Mouse (Mus musculus) layer of hippocampus, adult 9-10 months (tissue): ENCODE results near the gene Slc25a21.

ENCODE experiments used
- DNase-seq: peaks from one replicate; pipeline ENCODE4 v3.0.0; 2022; ENCODE audit warnings: low spot score

The Slc25a21 gene

DNA sequence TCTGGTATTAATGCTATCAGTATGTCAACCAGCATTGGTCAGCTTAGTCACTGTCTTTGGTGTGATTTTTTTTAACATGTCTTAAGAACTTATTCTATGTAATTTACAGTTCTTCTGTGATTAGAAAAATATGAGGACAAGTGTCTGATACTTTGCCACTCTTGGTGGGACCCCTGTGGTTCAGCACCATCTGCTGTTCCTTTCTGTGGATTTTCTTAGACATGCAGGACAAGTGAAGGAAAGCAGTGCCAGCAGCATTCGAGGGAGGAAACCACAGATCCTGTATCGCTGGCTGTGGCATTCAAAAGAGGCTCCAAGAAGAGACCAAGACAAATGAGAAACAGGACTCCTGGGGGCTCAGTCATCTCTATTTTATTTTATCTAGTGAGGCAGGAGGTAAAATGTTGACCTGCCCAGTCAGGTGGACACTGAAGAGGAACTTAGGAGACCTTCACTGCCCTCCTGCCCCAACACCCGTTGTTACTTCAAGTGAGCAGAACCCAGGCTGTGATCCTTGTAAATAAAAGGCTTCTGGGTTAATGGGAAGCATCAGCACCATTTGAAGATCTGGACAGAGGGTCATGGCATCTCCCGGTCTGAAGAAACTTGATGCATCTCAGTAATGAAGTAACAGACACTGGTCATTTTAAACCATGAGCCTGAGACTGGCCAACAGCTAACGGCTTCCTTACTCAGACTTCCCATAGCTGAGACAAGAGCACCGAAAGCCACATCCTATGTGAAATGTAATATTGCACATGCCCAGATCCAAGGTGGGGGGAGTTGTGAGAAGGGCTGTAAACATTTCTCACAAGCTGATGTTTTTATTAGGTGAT is 306.2 kb downstream of the Slc25a21 start:
- no peak for DNase-seq

DNA sequence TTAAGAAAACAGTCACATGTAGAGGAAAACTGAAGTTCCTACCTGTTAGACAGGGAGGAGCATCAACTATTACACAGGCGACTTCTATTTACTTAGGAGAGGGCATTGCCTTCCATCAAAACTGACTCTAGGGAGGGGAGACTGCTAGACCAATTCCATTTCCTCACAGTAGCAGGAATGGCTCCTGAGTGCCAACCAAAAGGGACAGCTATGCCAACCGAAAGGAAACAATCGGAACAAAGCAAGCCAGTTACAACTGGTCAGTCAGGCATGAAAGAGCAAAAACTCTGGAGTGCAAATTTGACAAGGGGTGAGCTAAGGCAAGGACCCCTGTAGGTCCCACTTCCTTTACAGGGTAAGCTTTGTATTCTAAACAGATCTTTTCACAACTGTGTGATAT is 319.5 kb downstream of the Slc25a21 start:
- DNase-seq: no peak

DNA sequence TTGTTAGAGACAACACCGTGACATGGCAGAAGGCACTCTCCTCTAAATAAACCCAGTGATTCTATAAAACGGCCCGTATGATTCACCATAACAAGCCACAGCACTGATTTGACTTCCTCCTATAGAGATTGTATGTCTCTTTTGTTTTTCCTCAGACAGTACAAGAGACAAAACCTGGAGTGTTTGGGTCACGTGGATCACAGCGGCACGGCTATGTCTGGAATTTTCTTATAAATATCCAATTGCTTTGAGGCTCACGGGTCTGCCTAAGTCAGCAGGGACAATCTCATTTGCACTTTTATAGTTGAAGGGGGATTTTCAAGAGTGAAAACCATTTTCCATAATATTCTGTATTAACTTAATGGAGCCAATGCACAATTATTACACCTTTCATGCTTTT is 320.7 kb downstream of the Slc25a21 start:
- DNase-seq: no peak

GRCm38 (mm10) chr12:56873204-56873603 is 324.1 kb downstream of the Slc25a21 start:
- DNase-seq: no peak

DNA sequence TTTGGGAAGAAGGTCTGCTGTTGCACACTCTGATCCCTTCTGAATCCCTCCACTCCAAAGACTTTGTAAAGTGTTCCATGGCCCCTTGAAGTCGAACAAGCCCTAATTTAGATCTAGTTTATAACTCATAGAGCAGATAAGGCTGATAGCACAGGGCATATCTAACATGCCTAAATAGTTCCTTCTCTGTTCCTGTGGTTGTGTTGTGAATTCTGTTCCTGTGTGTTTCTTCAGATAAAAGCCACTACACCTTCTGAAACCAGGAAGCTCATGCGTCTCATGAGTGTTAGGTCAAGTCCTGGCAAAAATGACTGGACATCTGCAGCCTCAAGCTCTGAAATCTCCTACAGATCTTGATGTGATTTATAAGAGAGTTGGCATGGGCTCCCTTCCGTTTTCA is 326.7 kb downstream of the Slc25a21 start:
- no peak for DNase-seq

DNA sequence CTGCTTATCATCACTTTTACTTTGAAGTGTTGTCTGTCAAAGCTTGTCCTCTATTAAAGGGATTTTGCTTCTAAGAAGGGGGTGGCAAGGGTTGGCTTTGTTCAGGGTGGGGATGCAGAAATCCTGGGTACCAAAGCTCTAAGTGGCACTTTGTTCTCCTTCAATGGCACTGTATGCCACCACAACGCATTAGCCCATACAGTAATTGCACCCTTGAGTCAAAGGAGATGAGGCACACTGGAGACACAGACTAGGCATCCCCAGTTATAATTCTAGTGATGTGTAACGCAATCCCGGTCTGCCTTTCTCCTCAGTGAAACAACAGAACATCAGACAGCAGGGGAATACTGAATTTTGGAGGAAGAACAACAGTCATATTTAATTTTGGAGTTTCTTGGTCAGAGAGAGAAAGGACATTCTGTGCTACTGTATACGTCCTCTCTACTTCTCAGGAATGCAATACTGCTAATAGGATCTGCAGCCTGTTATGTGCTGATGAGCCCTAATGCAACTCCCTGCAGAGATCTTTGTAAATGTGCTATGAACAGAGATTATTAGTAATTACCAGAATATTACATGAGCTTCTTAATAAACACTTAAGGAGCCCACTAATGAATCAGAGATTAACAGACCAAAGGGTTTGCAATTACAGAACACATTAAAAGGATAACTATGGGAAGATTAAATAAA is 333.3 kb downstream of the Slc25a21 start:
- no peak for DNase-seq

GRCm38 (mm10) chr12:56852679-56853078 is 344.6 kb downstream of the Slc25a21 start:
- no peak for DNase-seq

- no peak for DNase-seq
Measured at GRCm38 (mm10) chr12:56851464-56851863, 345.8 kb downstream of the Slc25a21 start.

GRCm38 (mm10) chr12:56829945-56830344 is 367.3 kb downstream of the Slc25a21 start:
- DNase-seq: no peak

DNA sequence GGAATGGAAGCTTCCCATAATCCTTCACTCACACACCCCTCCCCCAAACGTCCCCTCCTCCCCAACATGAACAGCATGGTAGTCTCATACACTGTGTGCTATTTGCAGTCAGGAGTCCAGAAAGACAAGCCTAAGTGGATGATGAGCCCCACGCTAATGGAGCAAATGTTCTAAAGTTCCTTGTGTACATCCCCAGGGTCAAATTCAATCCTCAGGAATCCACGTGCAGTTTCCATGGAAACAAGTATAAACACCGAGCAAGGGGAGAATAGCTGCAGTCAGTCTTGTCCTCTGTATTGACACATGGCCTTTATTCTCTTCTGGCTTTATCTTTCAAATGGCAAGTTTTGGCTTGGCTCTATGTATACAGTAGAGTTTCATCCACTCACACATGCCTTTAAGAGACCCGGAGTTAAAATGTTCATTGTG is 367.8 kb downstream of the Slc25a21 start:
- no peak for DNase-seq

DNA sequence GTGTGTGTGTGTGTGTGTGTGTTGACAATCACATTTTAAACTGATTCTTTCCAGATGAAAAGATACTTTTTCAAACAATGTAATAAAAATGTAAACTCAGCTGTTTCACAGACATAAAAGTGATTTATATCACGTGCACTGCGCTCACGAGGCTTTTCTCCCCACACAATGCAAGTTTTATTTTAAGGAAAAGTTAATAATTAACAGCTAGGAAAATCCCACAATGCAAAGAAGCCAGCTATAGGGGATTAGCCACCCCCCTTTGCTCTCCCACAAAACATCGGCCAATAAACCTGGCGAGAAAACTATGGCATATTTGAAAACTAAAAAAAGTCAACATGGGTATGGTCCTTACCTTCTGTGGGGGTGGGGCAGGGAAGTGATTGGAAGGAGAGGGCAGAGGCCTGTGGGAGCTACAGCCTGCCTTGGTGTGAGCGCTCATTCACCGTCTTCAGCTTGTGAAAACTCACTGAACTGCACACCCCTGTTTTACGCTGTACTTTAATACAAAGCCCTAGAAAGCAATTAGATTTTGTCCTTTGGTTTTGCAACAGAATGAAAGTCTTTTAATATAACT is 369.4 kb downstream of the Slc25a21 start:
- no peak for DNase-seq

DNA sequence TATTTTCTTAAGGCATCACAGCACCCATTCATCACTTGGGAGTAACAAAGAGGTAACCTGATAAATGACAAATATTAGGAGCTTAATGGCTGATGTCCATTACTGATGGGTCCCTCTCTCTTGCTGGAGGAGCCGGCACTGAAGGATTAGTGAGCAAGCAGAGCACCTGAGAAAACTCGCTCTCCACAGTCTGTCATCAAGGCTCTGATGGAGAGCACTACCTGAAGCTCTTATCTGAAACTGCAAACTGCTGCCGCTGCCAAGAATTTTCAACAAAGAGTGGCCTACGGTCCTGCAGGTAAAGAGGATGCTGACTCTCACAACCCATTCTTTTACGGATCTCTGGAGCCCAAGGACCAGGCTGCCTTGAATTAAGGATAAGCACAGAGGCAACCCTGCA is 372.6 kb downstream of the Slc25a21 start:
- no peak for DNase-seq

- DNase-seq: no peak
Measured at GRCm38 (mm10) chr12:56822122-56822521, 375.1 kb downstream of the Slc25a21 start.

DNA sequence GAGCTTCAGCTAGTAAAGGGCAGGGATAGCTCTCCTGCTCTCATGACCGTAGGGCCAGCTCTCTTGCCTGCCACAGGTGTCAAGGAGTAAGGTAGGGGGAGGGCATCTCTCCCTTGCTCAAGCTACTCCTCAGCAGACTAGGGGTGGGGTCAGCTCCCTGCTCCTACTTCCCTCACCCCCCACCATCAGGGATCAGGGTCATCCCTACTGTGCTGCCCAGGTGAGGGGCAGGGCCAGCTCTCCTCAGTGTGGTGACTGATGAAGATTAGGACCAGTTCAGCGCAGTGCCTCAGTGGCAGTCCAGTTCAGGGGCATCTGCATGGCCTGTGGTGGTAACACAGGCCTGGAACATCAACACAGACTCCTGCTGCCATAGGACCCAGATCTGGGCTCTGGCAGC is 376.7 kb downstream of the Slc25a21 start:
- no peak for DNase-seq

DNA sequence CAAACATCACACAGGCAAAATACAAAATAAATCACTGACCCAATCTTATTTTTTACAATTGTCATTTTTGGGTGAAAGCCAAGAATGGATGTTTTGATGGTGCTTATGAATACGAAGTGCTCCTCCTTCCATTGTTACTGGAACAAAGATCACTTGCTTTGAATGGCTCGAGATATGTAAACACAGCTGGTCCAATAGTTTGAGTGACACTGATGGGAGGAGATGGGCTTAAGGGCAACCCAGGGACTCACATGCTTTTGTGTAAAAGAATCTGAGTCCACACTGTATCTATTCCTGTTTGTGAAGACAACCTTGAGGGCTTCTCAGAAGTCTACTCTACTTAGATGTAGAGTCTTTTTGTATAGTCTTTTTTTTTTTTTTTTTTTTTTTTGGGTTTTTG is 389.8 kb downstream of the Slc25a21 start:
- no peak for DNase-seq

DNA sequence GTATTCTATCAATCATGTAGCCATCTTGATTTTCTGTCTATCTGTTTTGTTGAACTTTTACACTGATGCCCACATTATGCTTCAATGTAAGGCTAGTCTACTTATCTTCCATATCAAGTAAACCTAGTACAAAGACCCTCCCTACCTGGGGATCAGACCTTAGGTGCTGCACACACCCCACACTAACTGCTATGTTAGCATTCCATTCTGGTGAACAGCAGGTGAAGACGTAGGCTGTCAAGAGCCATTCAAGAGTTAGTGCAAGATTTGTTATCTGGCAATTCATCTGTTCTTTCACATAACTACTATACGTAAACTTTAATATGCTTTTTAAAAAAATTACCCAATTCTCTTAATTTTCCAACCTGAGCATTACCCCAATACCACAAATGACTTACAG is 390.2 kb downstream of the Slc25a21 start:
- no peak for DNase-seq

- no peak for DNase-seq
Measured at GRCm38 (mm10) chr12:56804487-56804886, 392.8 kb downstream of the Slc25a21 start.

DNA sequence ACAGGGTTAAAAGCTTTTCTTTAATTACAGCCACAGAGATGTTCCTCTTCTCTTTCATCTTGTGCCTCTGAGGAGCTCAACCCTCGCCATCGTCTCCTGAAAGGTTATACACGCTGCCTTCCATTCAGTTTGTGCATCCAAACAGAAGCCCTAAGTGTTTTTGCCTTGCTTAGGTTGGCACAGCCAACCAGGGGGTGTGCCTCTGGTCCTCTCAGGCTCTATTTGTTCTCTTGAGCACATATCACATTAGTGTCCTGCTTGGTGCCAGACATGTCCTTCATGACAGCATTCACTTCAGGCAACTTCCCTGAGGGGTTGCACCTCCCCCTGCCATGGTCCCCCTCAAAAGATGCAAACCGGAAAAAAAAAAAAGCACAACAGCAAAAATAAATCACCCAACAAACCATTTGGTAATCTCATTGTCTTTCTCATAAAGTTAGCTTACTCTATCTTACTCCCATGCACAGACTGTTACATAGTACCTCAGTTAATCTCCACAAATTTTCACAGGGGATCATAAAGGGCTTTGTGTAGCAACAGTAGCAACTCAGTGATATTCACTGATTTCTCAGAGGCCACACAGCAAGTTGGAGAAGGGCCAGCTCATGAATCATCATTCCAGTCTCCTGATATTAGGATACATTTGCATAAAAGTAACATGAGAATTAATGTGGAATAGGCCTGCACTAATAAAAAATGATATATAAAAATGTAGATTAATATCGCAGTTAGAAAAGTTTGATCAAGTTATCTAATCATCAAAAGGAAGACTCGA is 398.4 kb downstream of the Slc25a21 start:
- no peak for DNase-seq

- no peak for DNase-seq
Measured at GRCm38 (mm10) chr12:56789236-56789635, 408.0 kb downstream of the Slc25a21 start.

DNA sequence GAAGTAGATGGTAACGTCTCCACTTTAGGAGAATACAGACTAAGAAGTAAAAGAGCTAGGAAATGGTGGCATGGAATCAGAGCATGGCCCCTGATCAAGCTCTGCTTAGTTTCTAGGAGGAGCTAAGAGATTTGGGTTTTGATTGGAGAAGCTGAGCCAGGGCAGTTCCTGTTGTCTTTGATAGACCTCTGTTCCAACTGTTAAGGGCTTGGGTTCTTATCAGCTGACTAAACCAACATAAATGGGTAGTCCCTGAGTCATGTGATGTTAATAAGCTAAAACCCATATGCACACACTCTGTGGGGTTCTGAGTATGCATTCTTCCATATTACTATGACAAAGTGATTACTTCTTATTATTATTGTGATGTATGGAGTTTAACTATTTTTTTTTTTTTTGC is 412.0 kb downstream of the Slc25a21 start:
- DNase-seq: no peak

DNA sequence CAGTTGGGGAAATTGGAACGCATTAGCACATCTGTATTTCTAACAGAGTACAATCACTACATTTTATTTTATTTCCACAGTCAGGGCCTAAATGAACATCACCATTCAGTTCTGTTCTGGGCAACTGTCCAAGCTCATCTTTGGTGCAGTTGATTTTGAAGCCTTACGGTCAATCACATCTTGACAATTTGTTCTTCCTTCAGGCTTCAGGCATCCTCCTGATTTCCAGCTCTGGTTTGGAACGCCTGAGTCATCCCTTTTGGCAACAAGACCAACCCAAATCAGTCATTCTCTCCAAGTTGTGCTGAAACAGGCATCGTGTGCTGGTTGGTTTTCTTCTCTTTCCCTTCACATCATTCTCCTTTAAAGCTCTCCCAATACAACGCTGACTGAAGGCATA is 416.1 kb downstream of the Slc25a21 start:
- peak; percentile 30 for DNase-seq

DNA sequence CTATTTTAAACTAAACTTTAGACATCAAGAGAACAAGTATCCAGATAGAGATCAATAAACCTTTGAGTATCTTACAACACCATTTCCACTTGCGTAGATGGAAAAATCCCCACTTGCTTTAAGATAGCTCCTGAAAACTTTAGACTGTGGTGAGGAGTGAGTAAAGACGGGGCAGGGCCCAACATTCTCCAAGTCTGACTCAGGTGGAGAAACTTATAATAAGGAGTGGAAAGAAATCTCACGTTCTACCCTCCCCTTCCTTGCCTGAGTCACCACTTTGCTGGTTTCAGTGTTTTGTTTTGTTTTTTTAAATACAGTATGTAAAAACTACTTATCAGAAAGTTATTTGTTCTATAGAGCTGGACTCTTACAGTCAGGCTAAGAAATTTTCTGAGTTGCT is 417.7 kb downstream of the Slc25a21 start:
- DNase-seq: no peak
